Mouse (Mus musculus): ENCODE measurements around the gene Zfp90.

- TF ChIP-seq EP300 (IDR thresholded peaks at IDR 0.05; ENCODE audit: low read depth) = no peak
- peak; percentile 51 for TF ChIP-seq CTCF (IDR thresholded peaks at IDR 0.05; ENCODE audit: low read depth)
Measured at GRCm38 (mm10) chr8:106368501-106368900, 46.6 kb upstream of the Zfp90 start.

Measured in liver, postnatal 0 days (tissue).